Mouse (Mus musculus): ENCODE results near the gene Papss1.
"Not testable (repeated sequence)": the region's sequence is repeated elsewhere in the genome, so short reads cannot be mapped to it uniquely, and the experiment has no call there.

Papss1 gene

GRCm38 (mm10) chr3:131564430-131565256, at the start of gene Papss1:
TSS of gene Papss1 (plus strand) at chr3:131564768.
- peak; percentile 100 for DNase-seq (ENCODE audit: low spot score)

- DNase-seq (ENCODE audit: low spot score) = no peak
These were observed 48.1 kb upstream of the Papss1 start for GRCm38 (mm10) chr3:131516332-131516999.

DNA sequence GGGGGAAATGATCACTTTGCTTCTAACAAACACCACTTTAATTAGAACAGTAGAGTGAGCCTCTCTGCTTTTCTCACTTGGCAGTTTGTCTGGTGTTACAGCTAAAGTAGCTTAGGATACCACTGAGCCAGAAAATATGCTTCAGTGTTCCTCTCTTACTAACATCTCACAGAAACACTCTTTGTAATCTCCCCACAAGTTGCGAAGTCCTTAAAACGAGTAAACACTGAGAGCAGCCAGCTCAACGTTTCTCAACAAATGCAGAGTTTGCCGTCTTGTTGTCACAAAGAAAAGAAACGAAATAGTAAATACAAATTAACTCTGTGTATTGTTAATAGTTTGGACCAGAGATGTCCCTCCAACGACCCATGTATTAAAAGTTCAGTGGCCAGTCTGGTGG, 46.8 kb upstream of the Papss1 start:
- no peak for DNase-seq (ENCODE audit: low spot score)

- DNase-seq (ENCODE audit: low spot score) = no peak
These were observed 43.4 kb upstream of the Papss1 start for GRCm38 (mm10) chr3:131521206-131521605.

- no peak for DNase-seq (ENCODE audit: low spot score)
These were observed 42.3 kb upstream of the Papss1 start for GRCm38 (mm10) chr3:131522243-131522642.

- no peak for DNase-seq (ENCODE audit: low spot score)
These were observed 40.8 kb upstream of the Papss1 start for GRCm38 (mm10) chr3:131523749-131524148.

DNA sequence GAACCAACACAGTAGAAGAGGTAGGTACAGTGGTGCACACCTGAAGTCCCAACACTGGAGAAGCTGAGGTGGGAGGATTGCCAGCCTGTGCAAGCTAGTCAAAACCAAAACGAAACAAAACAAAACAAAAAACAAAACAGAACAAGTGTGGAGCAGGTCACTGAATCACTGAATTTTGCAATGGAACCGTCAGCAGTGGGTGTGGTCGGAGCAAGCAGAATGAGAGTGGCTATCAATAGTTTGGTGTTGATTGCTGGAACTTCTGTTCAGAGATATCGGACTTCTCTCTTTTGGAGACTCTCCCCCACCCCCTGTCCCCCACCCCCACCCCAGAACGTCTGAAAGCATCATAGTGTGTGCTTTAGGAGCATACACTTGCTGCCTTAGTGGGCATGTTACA, 40.4 kb upstream of the Papss1 start:
- DNase-seq (ENCODE audit: low spot score) = no peak

DNA sequence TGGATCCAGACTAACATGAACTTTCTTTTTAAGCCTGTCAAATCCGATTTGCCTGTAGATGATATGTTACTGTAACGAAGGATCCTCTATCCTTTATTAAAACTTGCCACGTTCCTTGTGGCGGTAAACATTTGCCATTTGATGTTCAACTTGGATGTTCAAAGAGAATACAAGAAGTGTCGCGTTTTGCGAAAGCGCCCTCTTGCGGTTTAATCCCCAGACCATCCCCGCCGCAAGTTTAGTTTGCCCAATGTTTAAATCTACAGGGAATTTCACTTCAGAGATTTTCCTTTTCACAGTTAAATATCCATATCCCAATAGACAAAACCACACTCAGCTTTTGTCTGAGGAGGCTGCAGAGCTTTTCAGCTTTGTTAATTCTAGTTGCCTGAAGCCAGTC, 39.8 kb upstream of the Papss1 start:
- peak; percentile 53 for DNase-seq (ENCODE audit: low spot score)

GRCm38 (mm10) chr3:131525229-131525628, 39.3 kb upstream of the Papss1 start:
- no peak for DNase-seq (ENCODE audit: low spot score)

DNA sequence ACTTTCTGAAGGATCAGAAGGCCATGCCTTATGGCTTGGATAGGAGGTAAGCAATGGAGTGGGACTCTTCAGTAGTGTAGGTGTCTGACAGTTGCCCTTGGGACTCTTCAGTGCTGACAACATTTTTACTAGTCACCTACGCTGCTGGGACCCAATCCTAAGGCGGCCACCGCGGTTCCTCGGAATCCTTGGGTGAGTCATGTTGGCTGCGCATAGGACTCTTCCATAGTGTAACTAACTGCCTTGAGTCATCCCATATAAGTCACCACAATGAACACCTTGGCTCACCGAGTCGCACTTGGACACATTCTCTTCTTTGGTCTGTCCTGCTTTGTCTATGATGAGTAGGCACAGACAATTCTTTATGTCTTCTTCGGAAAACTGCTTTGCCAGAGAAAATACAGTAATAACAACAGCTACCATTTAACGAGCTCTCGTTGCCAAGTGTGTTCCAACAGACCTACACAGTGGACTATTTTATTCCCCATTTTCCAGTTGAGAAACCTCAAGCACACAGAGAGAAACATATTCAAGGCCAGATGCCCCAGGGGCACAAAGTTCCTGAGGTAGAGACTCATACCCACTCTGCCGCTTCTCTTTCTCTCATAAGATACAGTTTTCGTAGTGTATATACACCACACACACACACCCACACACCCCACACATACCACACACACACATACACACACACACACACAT, 23.2 kb upstream of the Papss1 start:
- no peak for DNase-seq (ENCODE audit: low spot score)

DNA sequence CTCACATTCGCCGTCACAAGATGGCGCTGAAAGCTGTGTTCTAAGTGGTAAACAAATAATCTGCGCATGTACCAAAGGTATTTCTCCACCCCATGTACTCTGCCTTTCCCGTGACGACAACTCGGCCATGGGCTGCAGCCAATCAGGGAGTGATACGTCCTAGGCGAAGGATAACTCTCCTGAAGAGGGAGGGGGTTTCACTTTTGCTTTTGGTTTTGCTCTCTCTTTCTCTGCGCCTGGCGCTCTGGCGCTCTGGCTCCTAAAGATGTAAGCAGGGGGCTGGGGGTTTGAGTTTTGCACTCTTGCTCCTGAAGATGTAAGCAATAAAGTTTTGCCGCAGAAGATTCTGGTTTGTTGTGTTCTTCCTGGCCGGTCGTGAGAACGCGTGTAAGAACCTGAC, 17.0 kb upstream of the Papss1 start:
- not testable (repeated sequence) for DNase-seq (ENCODE audit: low spot score)

DNA sequence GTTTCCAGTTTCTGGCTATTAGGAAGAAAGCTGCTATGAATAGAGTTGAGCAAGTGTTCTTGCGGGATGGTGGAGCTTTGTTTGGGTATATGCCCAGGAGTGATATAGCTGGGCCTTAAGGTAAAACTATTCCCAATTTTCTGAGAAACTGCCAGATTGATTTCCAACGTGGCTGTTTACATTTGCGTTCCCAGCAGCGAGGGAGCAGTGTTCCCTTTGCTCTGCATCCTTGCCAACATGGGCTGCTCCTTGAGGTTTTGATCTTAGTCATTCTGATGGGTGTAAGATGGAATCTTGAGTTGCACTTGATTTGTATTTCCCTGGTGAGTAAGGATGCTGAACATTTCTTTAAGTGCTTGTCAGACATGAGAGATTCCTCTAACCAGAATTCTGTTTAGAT, 14.5 kb upstream of the Papss1 start:
- DNase-seq (ENCODE audit: low spot score) = no peak

- DNase-seq (ENCODE audit: low spot score) = peak; percentile 77
These were observed 12.0 kb upstream of the Papss1 start for GRCm38 (mm10) chr3:131552349-131553254.

DNA sequence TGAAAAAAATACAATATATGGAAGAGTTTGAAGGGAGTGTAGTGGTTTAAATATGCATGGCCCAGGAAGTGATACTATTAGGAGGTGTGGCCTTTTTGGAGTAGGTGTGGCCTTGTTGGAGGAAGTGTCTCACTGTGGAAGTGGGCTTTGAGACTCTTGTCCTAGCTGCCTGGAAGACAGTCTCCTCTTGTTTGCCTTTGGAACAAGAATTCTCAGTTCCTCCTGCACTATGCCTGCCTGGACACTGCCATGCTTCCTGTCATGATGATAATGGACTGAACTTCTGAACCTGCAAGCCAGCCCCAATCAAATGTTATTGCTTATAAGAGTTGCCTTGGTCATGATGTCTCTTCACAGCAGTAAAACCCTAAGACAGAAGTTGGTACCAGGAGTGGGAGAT, 8.8 kb upstream of the Papss1 start:
- no peak for DNase-seq (ENCODE audit: low spot score)

GRCm38 (mm10) chr3:131561591-131561990, 3.0 kb upstream of the Papss1 start:
- DNase-seq (ENCODE audit: low spot score) = no peak

DNA sequence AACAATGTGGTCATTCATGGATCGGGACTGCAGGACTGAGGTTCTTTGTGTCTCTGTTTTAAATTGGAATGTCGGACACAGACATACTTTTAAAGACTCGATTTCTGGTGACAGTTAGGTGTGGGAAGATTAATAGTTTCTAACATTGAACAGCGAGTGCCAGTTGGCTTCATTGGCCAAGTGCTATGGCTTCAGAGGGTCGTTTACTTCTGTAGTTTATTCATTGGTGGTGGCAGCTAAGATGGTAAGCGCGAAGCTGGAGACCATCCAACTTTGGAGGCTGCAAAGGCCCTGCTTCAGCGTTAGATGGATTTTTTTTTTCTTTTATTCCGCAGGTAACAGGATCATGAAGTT, 666 bp downstream of the Papss1 start:
- DNase-seq (ENCODE audit: low spot score) = no peak

DNA sequence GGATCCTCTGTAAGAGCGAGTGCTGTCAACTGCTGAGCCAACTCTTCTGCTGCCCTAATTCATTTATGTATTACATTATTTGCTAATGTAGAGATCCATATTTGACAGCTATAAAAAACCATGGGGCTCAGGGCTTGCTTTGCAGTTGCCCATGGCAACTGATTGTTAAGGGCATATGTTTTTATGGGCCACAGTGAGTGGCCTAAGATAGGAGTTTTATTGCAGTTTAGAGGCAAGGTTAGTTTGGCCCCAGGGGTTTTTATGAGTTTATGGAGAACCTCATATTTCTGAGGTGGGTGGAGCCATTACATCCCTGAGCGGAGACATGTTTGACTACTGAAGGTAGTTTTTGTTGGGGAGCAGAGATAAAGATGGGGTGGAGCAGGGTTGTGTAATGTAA, 1.7 kb downstream of the Papss1 start:
- no peak for DNase-seq (ENCODE audit: low spot score)

DNA sequence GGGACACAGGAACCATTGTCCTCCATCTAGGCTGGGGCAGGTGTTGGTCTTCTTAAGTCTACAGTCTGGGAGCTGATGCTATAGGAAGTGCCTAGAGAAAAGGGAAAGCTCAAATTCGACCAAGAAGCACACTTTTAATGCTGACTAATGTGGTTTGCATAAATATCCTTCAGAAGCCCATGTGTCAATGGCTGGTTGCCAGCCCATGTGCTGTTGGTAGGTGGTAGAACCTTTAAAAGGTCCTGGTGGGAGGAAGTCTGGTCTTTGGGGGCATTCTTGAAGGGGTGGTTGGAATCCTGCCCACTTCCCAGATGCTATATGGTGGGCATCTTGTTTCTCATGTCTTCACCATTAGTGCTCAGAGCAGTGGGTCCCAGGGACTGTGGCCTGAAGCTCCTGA, 5.9 kb downstream of the Papss1 start:
- no peak for DNase-seq (ENCODE audit: low spot score)

- DNase-seq (ENCODE audit: low spot score) = peak; percentile 24
These were observed 9.0 kb downstream of the Papss1 start for GRCm38 (mm10) chr3:131573555-131573954.

DNA sequence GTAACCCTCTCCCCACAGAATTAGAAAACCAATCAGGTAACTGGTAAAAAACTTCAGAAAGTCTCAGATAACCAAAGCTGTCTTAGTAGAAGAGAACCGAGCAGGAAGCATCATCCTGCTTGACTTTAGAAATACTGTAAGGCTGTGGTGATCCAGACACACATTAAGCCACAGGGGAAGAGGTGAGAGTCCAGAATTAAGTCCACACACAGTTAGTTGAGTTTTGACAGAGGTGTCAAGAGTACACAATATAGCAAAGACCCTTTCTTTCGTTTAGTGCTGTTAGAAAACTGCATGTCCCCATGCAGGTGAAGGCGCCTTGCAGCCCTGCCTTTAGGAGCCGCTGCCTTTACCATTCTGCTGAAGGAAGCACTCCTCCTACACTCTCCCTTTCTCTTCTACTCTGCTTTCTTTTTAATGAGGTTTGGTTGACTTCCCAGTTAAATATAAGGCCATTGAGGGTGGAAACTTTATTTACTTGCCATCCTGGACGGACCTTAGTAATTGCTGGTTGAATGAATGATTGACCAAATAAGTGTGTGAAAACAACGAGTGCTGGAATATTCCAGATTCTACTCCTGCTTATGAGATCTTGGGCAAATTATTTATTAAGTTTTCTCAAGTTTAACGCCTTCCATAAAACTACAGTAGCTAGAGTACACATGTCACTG, 14.0 kb downstream of the Papss1 start:
- no peak for DNase-seq (ENCODE audit: low spot score)

DNA sequence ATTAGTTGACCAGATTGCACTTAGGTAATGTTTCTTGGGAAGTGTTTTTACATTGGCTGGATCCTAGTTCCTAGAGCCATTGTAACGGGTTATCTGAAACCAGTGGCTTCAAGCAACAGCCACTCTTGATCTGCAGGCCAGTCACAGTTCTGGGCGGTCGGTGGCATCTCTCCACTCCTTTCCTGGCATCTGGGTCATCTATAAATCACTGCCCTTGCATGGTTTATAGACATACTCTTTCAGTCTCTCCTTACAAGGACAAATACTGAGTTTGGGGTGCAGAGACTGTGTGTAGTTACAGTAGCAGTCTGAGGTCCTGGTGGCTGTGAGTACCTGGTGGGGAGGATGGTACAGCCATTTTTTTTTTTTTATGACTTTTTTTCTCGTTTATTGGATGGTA, 15.5 kb downstream of the Papss1 start:
- no peak for DNase-seq (ENCODE audit: low spot score)
